Mouse (Mus musculus): ENCODE data around the gene Maco1.

- TF ChIP-seq EP300 (IDR thresholded peaks at IDR 0.05; ENCODE audit: insufficient read depth, low read depth, low read length), result no peak
- TF ChIP-seq POLR2A (IDR thresholded peaks at IDR 0.05; ENCODE audit: insufficient read depth, low read length), result no peak
Measured at GRCm38 (mm10) chr4:134804765-134805164, 48.4 kb downstream of the Maco1 start.

Data from ES-Bruce4 (cell line).